ENCODE assay signal across 25 mouse cellular contexts in the genomic region with DNA sequence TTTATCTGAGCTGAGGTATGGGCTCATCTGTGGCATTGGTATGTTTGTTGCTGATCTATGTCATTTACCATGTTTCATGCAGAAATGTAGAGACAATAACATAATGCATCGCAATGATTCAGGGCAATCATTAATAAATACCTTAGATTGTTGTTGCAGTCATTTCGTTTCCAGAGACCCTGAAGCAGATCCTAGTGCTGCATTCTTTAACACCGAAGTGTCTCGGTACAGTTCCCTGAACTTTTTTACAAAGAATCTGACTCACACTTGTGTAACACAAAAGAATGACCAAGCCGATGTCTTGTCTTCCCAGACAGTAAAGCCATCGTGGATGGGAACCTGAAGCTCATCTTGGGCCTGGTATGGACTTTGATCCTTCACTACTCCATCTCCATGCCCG.
"Had no signal": no experiment of that assay in that cellular context is flagged by ENCODE, and none has a peak within 500 bp of the region (broad histone marks: within the 10 kb centered on the region; RNA-seq: fewer than 3 reads in every experiment).

No protein-coding gene starts in this region.

- H3K36me3 ChIP-seq: liver, embryonic 13.5 days had no signal

- H3K9me3 ChIP-seq: heart, embryonic 10.5 days; heart, embryonic 13.5 days; heart, embryonic 15.5 days; hindbrain, embryonic 10.5 days; hindbrain, embryonic 12.5 days; intestine, embryonic 15.5 days; limb, embryonic 12.5 days; liver, embryonic 13.5 days had no signal

- H3K4me3 ChIP-seq: gastrocnemius, adult 2 months; heart, embryonic 10.5 days; heart, embryonic 13.5 days; heart, embryonic 15.5 days; hindbrain, embryonic 10.5 days; hindbrain, embryonic 12.5 days; intestine, embryonic 15.5 days; limb, embryonic 12.5 days; liver, embryonic 13.5 days had no signal

- H3K4me1 ChIP-seq: hindbrain, embryonic 12.5 days had no signal

- ATAC-seq: hindbrain, embryonic 16.5 days; inflammation-experienced regulatory T-cells, adult 6 months; intestine, embryonic 15.5 days; intestine, postnatal 0 days had no signal

- H3K27ac ChIP-seq: gastrocnemius, adult 2 months; heart, embryonic 10.5 days; heart, embryonic 15.5 days; hindbrain, embryonic 10.5 days; hindbrain, embryonic 12.5 days; hindbrain, embryonic 14.5 days; intestine, embryonic 15.5 days; limb, embryonic 12.5 days; liver, embryonic 13.5 days had no signal

- H3K27me3 ChIP-seq: heart, embryonic 13.5 days; heart, embryonic 15.5 days; hindbrain, embryonic 12.5 days; intestine, embryonic 15.5 days; limb, embryonic 12.5 days; liver, embryonic 13.5 days had no signal

- DNase-seq: gastrocnemius, adult 2 months; gastrocnemius, postnatal 10 days; gastrocnemius, postnatal 25 days; heart, adult 18-20 months; heart, postnatal 14 days; heart, postnatal 4 days; kidney, adult 18-20 months; kidney, adult 8-10 months; kidney, postnatal 4 days; layer of hippocampus, adult 9-11 months; layer of hippocampus, postnatal 36 days; left cerebral cortex, postnatal 4 days; liver; liver, embryonic 13.5 days had no signal
